Mouse (Mus musculus): ENCODE measurements around the gene Zfp653.

DNA sequence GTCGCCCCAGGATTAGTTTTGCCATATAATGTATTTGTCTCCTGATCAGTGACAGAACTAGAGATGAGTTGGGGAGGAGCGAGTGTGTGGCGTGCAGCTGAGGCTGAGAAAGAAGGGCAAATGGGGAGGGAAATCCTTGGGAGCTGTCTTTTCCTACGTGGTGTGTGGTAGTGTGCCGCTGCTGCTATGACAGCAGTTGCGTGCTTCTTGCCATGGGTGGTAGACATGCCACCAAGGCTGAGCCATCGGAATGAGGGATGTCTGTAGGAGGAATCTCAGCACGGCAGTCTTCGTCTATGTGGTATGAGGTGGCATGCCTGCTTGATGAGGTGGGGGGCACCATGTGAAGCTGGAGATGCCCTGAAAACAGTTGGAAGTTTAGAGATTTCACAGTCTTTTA lies 40.8 kb downstream of the Zfp653 start:
- TF ChIP-seq POLR2A (IDR thresholded peaks at IDR 0.05; ENCODE audit: control insufficient read depth, extremely low read depth, insufficient read depth, low read length, poor library complexity) = no peak
- TF ChIP-seq CTCF (IDR thresholded peaks at IDR 0.05; ENCODE audit: borderline replicate concordance, control insufficient read depth, extremely low read depth, insufficient read depth, low read length, poor library complexity) = no peak

Measured in thymus, adult 2 months (tissue).